Mouse (Mus musculus): ENCODE measurements around the gene Pvr.

- TF ChIP-seq POLR2A (IDR thresholded peaks at IDR 0.05; ENCODE audit: borderline replicate concordance, low read depth, low read length) (no peak), CTCF (IDR thresholded peaks at IDR 0.05; ENCODE audit: low read depth, low read length) (no peak)
Observed at GRCm38 (mm10) chr7:19948956-19949355, 28.0 kb upstream of the Pvr start.

All from bone marrow macrophage, adult 2 months (primary cell).